Mouse (Mus musculus) MEL (cell line): ENCODE measurements around the gene Fbn1. TPM values are rescaled to one million over a fixed set of nuclear protein-coding genes. Genes with fewer than 3 reads are reported as not detected.

Experiments used
- DNase-seq: peaks from one replicate; pipeline ENCODE4 v3.0.0; 2011; ENCODE audit warnings: low read depth, low spot score
- H3K27ac ChIP-seq: 2 replicates; pipeline ENCODE4 v1.5.1; 2012; ENCODE audit warnings: low read depth, mild to moderate bottlenecking, control low read depth, low read length, moderate library complexity; ENCODE audit not compliant: control insufficient read depth
- H3K27me3 ChIP-seq, 2 experiments: fragments of 150-350 bp in 1 of 2; sonication (generic) in 1 of 2; 2 replicates each; pipeline ENCODE4 v1.6.1; 2012; ENCODE audit warnings: low read length in 2 of 2, mild to moderate bottlenecking in 2 of 2, improper control_type of control experiment in 1 of 2, moderate library complexity in 1 of 2; ENCODE audit not compliant: insufficient read depth in 2 of 2, control insufficient read depth in 1 of 2
- H3K36me3 ChIP-seq, 2 experiments: 2 replicates each; pipeline ENCODE4 v1.6.1; 2012 to 2014; ENCODE audit warnings: low read length in 2 of 2, improper control_type of control experiment in 1 of 2, inconsistent platforms in 1 of 2, mild to moderate bottlenecking in 1 of 2; ENCODE audit not compliant: insufficient read depth in 2 of 2, control insufficient read depth in 1 of 2
- H3K4me1 ChIP-seq, 2 experiments: fragments of 150-350 bp in 1 of 2; sonication (generic) in 1 of 2; 2 replicates each; pipeline ENCODE4 v1.6.1; 2012; ENCODE audit warnings: low read length in 2 of 2, improper control_type of control experiment in 1 of 2, mild to moderate bottlenecking in 1 of 2; ENCODE audit not compliant: insufficient read depth in 2 of 2, control insufficient read depth in 1 of 2
- H3K4me3 ChIP-seq, 2 experiments: fragments of 150-350 bp in 1 of 2; sonication (generic) in 1 of 2; 2 replicates each; pipeline ENCODE4 v1.5.1; 2012; ENCODE audit warnings: low read depth in 2 of 2, low read length in 2 of 2, mild to moderate bottlenecking in 2 of 2, moderate library complexity in 2 of 2, control low read depth in 1 of 2, improper control_type of control experiment in 1 of 2; ENCODE audit not compliant: control insufficient read depth in 1 of 2, insufficient read depth in 1 of 2
- H3K79me2 ChIP-seq: 2 replicates; pipeline ENCODE4 v1.6.1; 2012; ENCODE audit warnings: mild to moderate bottlenecking, low read length, moderate library complexity; ENCODE audit not compliant: control insufficient read depth, poor library complexity, insufficient read depth
- H3K9ac ChIP-seq: 2 replicates; pipeline ENCODE4 v1.6.1; 2012; ENCODE audit warnings: low read depth, mild to moderate bottlenecking, control low read depth, low read length, moderate library complexity; ENCODE audit not compliant: control insufficient read depth, poor library complexity, severe bottlenecking
- H3K9me3 ChIP-seq: fragments of 150-350 bp; sonication (generic); replicated peaks from 2 replicates; pipeline ENCODE4 v1.6.1; 2012; ENCODE audit warnings: mild to moderate bottlenecking, low read length, improper control_type of control experiment, moderate library complexity; ENCODE audit not compliant: insufficient read depth
- CHD1 ChIP-seq: IDR thresholded peaks from 2 replicates; pipeline ENCODE4 v1.6.1; 2012; ENCODE audit warnings: low read depth, mild to moderate bottlenecking, inconsistent platforms, low read length, improper control_type of control experiment
- CHD2 ChIP-seq: IDR thresholded peaks from 2 replicates; pipeline ENCODE4 v1.6.1; 2011; ENCODE audit warnings: low read length, improper control_type of control experiment
- CTCF ChIP-seq, 3 experiments: IDR thresholded peaks in 2 of 3; conservative IDR thresholded peaks in 1 of 3; 2 replicates each; pipeline ENCODE4 v1.5.1; 2011 to 2012; ENCODE audit warnings: low read length in 3 of 3, low read depth in 2 of 3, mild to moderate bottlenecking in 2 of 3, improper control_type of control experiment in 1 of 3, inconsistent platforms in 1 of 3, mixed read lengths in 1 of 3, moderate library complexity in 1 of 3; ENCODE audit not compliant: control insufficient read depth in 1 of 3, insufficient read depth in 1 of 3, poor library complexity in 1 of 3, severe bottlenecking in 1 of 3
- EP300 ChIP-seq, 2 experiments: IDR thresholded peaks; 2 replicates each; pipeline ENCODE4 v1.6.1; 2011; ENCODE audit warnings: improper control_type of control experiment in 2 of 2, low read length in 2 of 2, low read depth in 1 of 2, mild to moderate bottlenecking in 1 of 2
- ETS1 ChIP-seq: IDR thresholded peaks from 2 replicates; pipeline ENCODE4 v1.6.1; 2012; ENCODE audit warnings: low read depth, mild to moderate bottlenecking, inconsistent platforms, low read length, improper control_type of control experiment, moderate library complexity
- GABPA ChIP-seq: IDR thresholded peaks from 2 replicates; pipeline ENCODE4 v1.6.1; 2012; ENCODE audit warnings: low read depth, mild to moderate bottlenecking, inconsistent platforms, low read length, improper control_type of control experiment, moderate library complexity
- GATA1 ChIP-seq: IDR thresholded peaks from 2 replicates; pipeline ENCODE4 v1.6.1; 2011; ENCODE audit warnings: low read depth, low read length, improper control_type of control experiment
- HCFC1 ChIP-seq: IDR thresholded peaks from 2 replicates; pipeline ENCODE4 v1.6.1; 2012; ENCODE audit warnings: low read depth, mild to moderate bottlenecking, inconsistent platforms, low read length, improper control_type of control experiment, moderate library complexity
- JUND ChIP-seq: IDR thresholded peaks from 2 replicates; pipeline ENCODE4 v1.6.1; 2011; ENCODE audit warnings: low read depth, mild to moderate bottlenecking, improper control_type of control experiment, low read length
- MYB ChIP-seq: IDR thresholded peaks from 2 replicates; pipeline ENCODE4 v1.6.1; 2011; ENCODE audit warnings: mild to moderate bottlenecking, low read depth, low read length, improper control_type of control experiment
- MYC ChIP-seq: IDR thresholded peaks from 2 replicates; pipeline ENCODE4 v1.6.1; 2011; ENCODE audit warnings: low read depth, mild to moderate bottlenecking, low read length, improper control_type of control experiment, moderate library complexity
- POLR2A ChIP-seq, 2 experiments: IDR thresholded peaks; 2 replicates each; pipeline ENCODE4 v1.6.1; 2011 to 2012; ENCODE audit warnings: low read length in 2 of 2, mild to moderate bottlenecking in 2 of 2, control low read depth in 1 of 2, improper control_type of control experiment in 1 of 2, low read depth in 1 of 2, moderate library complexity in 1 of 2; ENCODE audit not compliant: control insufficient read depth in 1 of 2, insufficient read depth in 1 of 2, poor library complexity in 1 of 2
- POLR2AphosphoS2 ChIP-seq: IDR thresholded peaks from 2 replicates; pipeline ENCODE4 v1.6.1; 2011; ENCODE audit warnings: low read length, improper control_type of control experiment
- RAD21 ChIP-seq: IDR thresholded peaks from 2 replicates; pipeline ENCODE4 v1.6.1; 2011; ENCODE audit warnings: mild to moderate bottlenecking, low read depth, low read length, improper control_type of control experiment
- RCOR1 ChIP-seq: IDR thresholded peaks from 2 replicates; pipeline ENCODE4 v1.6.1; 2012; ENCODE audit warnings: low read depth, mild to moderate bottlenecking, inconsistent platforms, low read length, improper control_type of control experiment
- SIN3A ChIP-seq: IDR thresholded peaks from 2 replicates; pipeline ENCODE4 v1.6.1; 2012; ENCODE audit warnings: low read length, improper control_type of control experiment, inconsistent platforms
- TAL1 ChIP-seq: IDR thresholded peaks from 2 replicates; pipeline ENCODE4 v1.6.1; 2012; ENCODE audit warnings: mild to moderate bottlenecking, inconsistent platforms, low read length, moderate library complexity, mixed read lengths
- TBP ChIP-seq: IDR thresholded peaks from 2 replicates; pipeline ENCODE4 v1.8.0; 2011; ENCODE audit warnings: low read depth, low read length, improper control_type of control experiment
- TCF12 ChIP-seq: IDR thresholded peaks from 2 replicates; pipeline ENCODE4 v1.6.1; 2014; ENCODE audit warnings: low read depth, mild to moderate bottlenecking, inconsistent platforms, low read length, improper control_type of control experiment, moderate library complexity
- ZKSCAN1 ChIP-seq: IDR thresholded peaks from 2 replicates; pipeline ENCODE4 v1.6.1; 2012; ENCODE audit warnings: low read depth, mild to moderate bottlenecking, inconsistent platforms, low read length, improper control_type of control experiment, moderate library complexity
- ZNF384 ChIP-seq: IDR thresholded peaks from 2 replicates; pipeline ENCODE4 v1.6.1; 2012; ENCODE audit warnings: low read depth, mild to moderate bottlenecking, inconsistent platforms, low read length, improper control_type of control experiment
- polyA plus RNA-seq, 2 experiments: library from polyadenylated mRNA; stranded (reverse) in 1 of 2; unstranded in 1 of 2; fragments of >175 nt in 1 of 2; fragments of >200 nt in 1 of 2; gene quantifications; 2 replicates each; pipeline versions ENCODE4 v1.2.1 to v1.2.4; 2012; ENCODE audit warnings: low replicate concordance in 2 of 2, low read depth in 1 of 2; ENCODE audit not compliant: insufficient read length in 2 of 2, insufficient read depth in 1 of 2, missing spikeins in 1 of 2
- total RNA-seq: library from RNA; depleted of rRNA; stranded (reverse); fragments of 300-350 nt; gene quantifications from 2 replicates; pipeline ENCODE4 v1.2.3, GENCODE M21; 2012

Fbn1 gene
- total and polyA plus RNA-seq, 3 experiments = 0.01 TPM; not detected in 2

- H3K9me3 ChIP-seq = no peaks in the 10 kb centered on the region
- TF ChIP-seq JUND (no peak), EP300 (IDR thresholded peaks at IDR 0.05; ENCODE audit: low read depth in 1 of 2, low read length in 2 of 2) (no peak), RCOR1 (no peak), CHD2 (no peak), POLR2A (IDR thresholded peaks at IDR 0.05; ENCODE audit: control insufficient read depth in 1 of 2, insufficient read depth in 1 of 2, low read depth in 1 of 2, low read length in 2 of 2, poor library complexity in 1 of 2) (no peak), CHD1 (no peak), GABPA (no peak), CTCF (IDR thresholded peaks at IDR 0.05 in 2 of 3, conservative IDR thresholded peaks at IDR 0.05 in 1 of 3; ENCODE audit: control insufficient read depth in 1 of 3, insufficient read depth in 1 of 3, low read depth in 2 of 3, low read length in 3 of 3, poor library complexity in 1 of 3, severe bottlenecking in 1 of 3) (no peak), ZNF384 (no peak)
- peaks cover 8 to 11% of the 10 kb centered on the region in 2 experiments for H3K4me1 ChIP-seq
- no peak overlapping the region for H3K4me3 ChIP-seq
- DNase-seq = no peak
- H3K27ac ChIP-seq = no peak overlapping the region
- no peaks in the 10 kb centered on the region for H3K79me2 ChIP-seq
- peaks cover 0 to 6% of the 10 kb centered on the region in 2 experiments; a peak in 2 of 4 replicates for H3K36me3 ChIP-seq
- H3K27me3 ChIP-seq = no peaks in the 10 kb centered on the region
- no peak overlapping the region for H3K9ac ChIP-seq
These were observed 6.3 kb downstream of the Fbn1 start for GRCm38 (mm10) chr2:125501526-125501925.

- TF ChIP-seq RCOR1 (peak; percentile 72; the same call in 1 of the 2 replicates), MYC (0 out of 2 replicates have a peak, but pooled peaks have one; percentile 33), ZKSCAN1 (peak; percentile 46; the same call in 1 of the 2 replicates), RAD21 (no peak), EP300 (IDR thresholded peaks at IDR 0.05; ENCODE audit: low read depth in 1 of 2, low read length in 2 of 2) (peak; percentile 79 to 90), CHD1 (no peak), GATA1 (peak; percentile 92), TBP (peak; percentile 76), MYB (0 out of 2 replicates have a peak, but pooled peaks have one; percentile 64), POLR2AphosphoS2 (no peak), SIN3A (peak; percentile 70; the same call in 1 of the 2 replicates), TAL1 (peak; percentile 35; the same call in 1 of the 2 replicates), HCFC1 (peak; percentile 61; the same call in 1 of the 2 replicates), TCF12 (peak; percentile 82), ETS1 (peak; percentile 91)
- Histone ChIP-seq H3K27ac (peak overlapping the region; percentile 71), H3K4me3 (peak overlapping the region; percentile 48 to 52), H3K4me1 (peaks cover 8 to 12% of the 10 kb centered on the region in 2 experiments), H3K36me3 (peaks cover 0 to 6% of the 10 kb centered on the region in 2 experiments; a peak in 2 of 4 replicates), H3K9ac (peak overlapping the region; percentile 44), H3K9me3 (no peaks in the 10 kb centered on the region), H3K27me3 (no peaks in the 10 kb centered on the region), H3K79me2 (no peaks in the 10 kb centered on the region)
- peak; percentile 89 for DNase-seq
These were observed 9.6 kb downstream of the Fbn1 start for GRCm38 (mm10) chr2:125498216-125498615.
